Mouse (Mus musculus) intestine, embryonic 14.5 days (tissue): Measurements from ENCODE around the gene Hnrnph1. TPM values are rescaled to one million over a fixed set of nuclear protein-coding genes. Genes with fewer than 3 reads are reported as not detected.

Experiments
- ATAC-seq: fragments of 200-750 bp; cut with Nextera tagmentation; replicated peaks from 2 replicates; pipeline ENCODE4 v1.8.0; 2017; ENCODE audit warnings: low read depth, moderate number of reproducible peaks, moderate TSS enrichment, moderate library complexity; ENCODE audit not compliant: low FRiP score, low TSS enrichment
- DNase-seq: peaks from one replicate; pipeline ENCODE4 v3.0.0-alpha.2; 2018; ENCODE audit warnings: low spot score
- H3K27ac ChIP-seq: fragments of 300-500 bp; sonication (generic); 2 replicates; pipeline ENCODE4 v1.5.1; 2014; ENCODE audit warnings: low read depth, mild to moderate bottlenecking, control low read depth
- H3K27me3 ChIP-seq: fragments of 300-500 bp; sonication (generic); replicated peaks from 2 replicates; pipeline ENCODE4 v1.6.1; 2014; ENCODE audit warnings: low read length, control low read depth; ENCODE audit not compliant: control insufficient read depth, insufficient read depth
- H3K36me3 ChIP-seq: fragments of 300-500 bp; sonication (generic); 2 replicates; pipeline ENCODE4 v1.6.1; 2014; ENCODE audit warnings: low read length, control low read depth; ENCODE audit not compliant: control insufficient read depth, insufficient read depth
- H3K4me1 ChIP-seq: fragments of 300-500 bp; sonication (generic); replicated peaks from 2 replicates; pipeline ENCODE4 v1.6.1; 2014; ENCODE audit warnings: low read length, control low read depth, mixed read lengths; ENCODE audit not compliant: control insufficient read depth, insufficient read depth
- H3K4me2 ChIP-seq: fragments of 300-500 bp; sonication (generic); 2 replicates; pipeline ENCODE4 v1.6.1; 2014; ENCODE audit warnings: low read length
- H3K4me3 ChIP-seq: fragments of 300-500 bp; sonication (generic); 2 replicates; pipeline ENCODE4 v1.5.1; 2014; ENCODE audit warnings: low read depth, low read length, control low read depth, mixed read lengths
- H3K9ac ChIP-seq: fragments of 300-500 bp; sonication (generic); 2 replicates; pipeline ENCODE4 v1.6.1; 2014; ENCODE audit warnings: mild to moderate bottlenecking, low read length
- H3K9me3 ChIP-seq: fragments of 300-500 bp; sonication (generic); 2 replicates; pipeline ENCODE4 v1.6.1; 2016; ENCODE audit warnings: low read length, control low read depth; ENCODE audit not compliant: control insufficient read depth
- WGBS: fragments of 180-500 bp; shearing (Covaris S2); extraction: QIAGEN DNeasy Blood & Tissue Kit; methylation state at CpG from one replicate; pipeline ENCODE4 v1.1.7; 2014; 5-methylcytosine and 5-hydroxymethylcytosine counted together
- polyA plus RNA-seq: library from polyadenylated mRNA; unstranded; fragments of >200 nt; fragmentation: Nextera tagmentation; extraction: Ambion mirVana; gene quantifications from 2 replicates; pipeline ENCODE4 v1.2.1, GENCODE M21; 2014

The Hnrnph1 gene
- polyA plus RNA-seq, result 411 and 475 TPM in 2 replicates

DNA sequence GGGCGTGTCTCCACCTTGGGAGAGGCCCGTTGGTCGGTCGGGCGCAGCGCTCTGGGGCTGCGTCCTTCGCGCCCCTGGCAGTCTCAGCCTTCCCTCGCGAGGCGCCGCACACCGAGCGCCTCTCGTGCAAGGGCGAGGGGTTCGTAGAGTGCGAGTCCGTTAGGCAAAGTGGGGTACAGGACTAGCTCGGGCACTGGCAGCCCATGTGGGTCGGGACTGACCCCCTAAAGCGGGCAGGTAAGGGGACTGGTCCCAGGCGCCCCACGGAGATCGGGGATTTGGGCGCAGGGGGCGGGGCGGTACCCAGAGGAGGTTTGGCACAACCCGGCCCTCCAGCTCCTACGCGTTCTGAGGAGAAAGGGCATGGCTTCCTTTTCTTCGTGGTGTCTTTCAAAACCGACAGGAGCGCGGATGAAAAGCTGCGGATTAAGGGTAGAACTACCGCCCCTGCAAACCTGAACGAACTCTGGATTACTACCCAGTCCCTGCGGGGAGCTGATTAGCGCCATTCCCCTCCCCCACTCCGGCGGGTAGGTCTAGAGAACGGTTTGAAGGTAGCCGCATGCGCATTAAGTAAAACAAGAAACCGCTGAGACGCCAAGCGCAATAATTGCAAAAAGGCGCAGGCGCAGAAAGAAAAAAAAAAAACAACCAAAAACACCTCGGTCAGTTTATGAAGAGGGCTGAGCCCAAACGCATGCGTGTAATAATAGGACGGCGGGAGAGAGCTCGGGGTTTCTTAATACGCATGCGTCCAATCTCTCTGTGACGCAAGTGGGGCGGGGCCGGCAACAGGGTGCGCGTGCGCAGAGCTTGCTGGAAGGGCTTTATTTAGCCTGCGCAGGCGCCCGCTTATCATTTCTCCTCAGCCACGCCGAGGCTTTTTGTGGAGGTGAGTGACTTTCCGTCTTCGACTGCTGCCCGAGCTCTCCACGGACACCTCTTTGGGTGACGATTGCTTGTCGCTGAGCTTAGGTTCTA, at the start of gene Hnrnph1:
TSS of gene Hnrnph1 (plus strand) at position 80 of the 981 bp plus-strand sequence.
- ATAC-seq (peak; percentile 90), DNase-seq (peak; percentile 99)
- Histone ChIP-seq H3K4me3 (peak within 1 kb of the TSS; percentile 68), H3K4me2 (peak within 1 kb of the TSS; percentile 91), H3K9me3 (no peaks in the 10 kb centered on the region), H3K27me3 (no peaks in the 10 kb centered on the region), H3K27ac (peak within 1 kb of the TSS; percentile 99), H3K36me3 (peaks cover 27% of the 10 kb centered on the region), H3K9ac (peak within 1 kb of the TSS; percentile 86), H3K4me1 (peaks cover 20% of the 10 kb centered on the region)
- under 1% methylated on average over 76 of the region's 76 CpGs for WGBS

DNA sequence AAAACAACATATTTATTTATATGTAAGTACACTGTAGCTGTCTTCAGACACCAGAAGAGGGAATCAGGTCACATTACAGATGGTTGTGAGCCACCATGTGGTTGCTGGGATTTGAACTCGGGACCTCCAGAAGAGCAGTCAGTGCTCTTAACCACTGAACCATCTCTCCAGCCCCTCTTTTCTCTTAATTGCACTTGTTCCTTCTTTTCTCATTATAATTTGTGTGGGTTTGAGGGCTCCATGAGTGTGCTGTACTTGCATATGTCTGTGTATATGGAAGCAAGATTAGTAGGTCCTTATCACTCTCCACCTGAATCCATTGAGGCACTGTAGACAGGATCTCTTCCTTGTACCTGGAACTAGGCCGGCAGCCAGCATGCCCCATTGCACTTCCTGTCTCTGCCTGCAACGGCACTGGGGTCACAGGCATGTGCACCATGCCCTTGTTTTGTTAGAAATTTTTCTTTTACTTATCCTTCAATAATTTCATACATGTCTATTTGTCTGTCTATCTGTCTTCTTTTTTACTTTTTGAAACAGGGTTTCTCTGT, 48.6 kb upstream of the Hnrnph1 start:
- WGBS, result 85% methylated on average over 3 of the region's 3 CpGs
- Histone ChIP-seq H3K9ac (no peak overlapping the region), H3K27ac (no peak overlapping the region), H3K36me3 (no peaks in the 10 kb centered on the region), H3K9me3 (no peaks in the 10 kb centered on the region), H3K4me3 (no peak overlapping the region), H3K4me1 (peaks cover 15% of the 10 kb centered on the region), H3K4me2 (no peak overlapping the region), H3K27me3 (no peaks in the 10 kb centered on the region)
- no peak for ATAC-seq
- DNase-seq, result peak; percentile 38

DNA sequence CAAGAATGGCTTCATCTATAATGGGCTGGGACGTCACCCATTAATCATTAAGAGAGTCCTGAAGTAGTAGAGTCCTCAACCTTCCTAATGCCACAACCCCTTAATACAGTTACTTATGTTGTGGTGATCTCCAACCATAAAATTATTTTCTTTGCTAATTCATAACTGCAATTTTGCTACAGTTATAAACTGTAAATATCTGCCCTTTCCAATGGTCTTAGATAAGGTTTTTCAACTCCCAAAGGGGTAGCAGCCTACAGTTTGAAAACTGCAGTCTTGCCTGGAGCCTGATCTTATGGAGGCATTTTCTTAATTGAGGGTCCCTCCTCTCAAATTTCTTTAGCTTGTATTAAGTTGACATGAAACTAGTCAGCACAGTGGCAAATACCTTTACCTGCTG, 47.4 kb upstream of the Hnrnph1 start:
- Histone ChIP-seq H3K27me3 (no peaks in the 10 kb centered on the region), H3K9ac (no peak overlapping the region)
- WGBS, result 89% methylated on average over 1 of the region's 1 CpGs

DNA sequence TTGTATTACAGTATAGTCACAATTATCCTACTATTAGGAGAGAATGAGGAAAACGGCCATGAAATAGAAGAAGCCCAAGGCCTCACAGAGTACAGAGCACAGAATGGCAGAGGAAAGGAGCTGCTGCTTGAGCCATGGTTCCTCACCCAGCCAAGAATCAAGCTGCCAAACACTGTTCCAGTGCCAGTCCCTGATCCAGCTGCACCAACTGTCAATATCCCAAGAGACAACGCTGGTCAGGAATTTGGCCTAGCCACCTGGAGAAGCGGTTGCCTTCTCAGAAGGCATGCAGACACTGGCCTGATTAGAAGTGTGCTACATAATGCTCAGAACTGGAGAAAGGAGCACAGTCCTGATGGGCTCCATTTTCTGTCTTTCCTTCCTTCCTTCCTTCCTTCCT, 43.6 kb upstream of the Hnrnph1 start:
- WGBS, result 88% methylated on average over 3 of the region's 3 CpGs
- no peak overlapping the region for H3K4me2 ChIP-seq

More for the DNA sequence above, 47.4 kb upstream of the Hnrnph1 start:
- peaks cover 5% of the 10 kb centered on the region for H3K4me1 ChIP-seq
- no peaks in the 10 kb centered on the region for H3K9me3 ChIP-seq
- H3K4me2 ChIP-seq, result no peak overlapping the region
- no peak overlapping the region for H3K27ac ChIP-seq
- H3K4me3 ChIP-seq, result no peak overlapping the region
- no peak for DNase-seq
- no peak for ATAC-seq
- no peaks in the 10 kb centered on the region for H3K36me3 ChIP-seq

DNA sequence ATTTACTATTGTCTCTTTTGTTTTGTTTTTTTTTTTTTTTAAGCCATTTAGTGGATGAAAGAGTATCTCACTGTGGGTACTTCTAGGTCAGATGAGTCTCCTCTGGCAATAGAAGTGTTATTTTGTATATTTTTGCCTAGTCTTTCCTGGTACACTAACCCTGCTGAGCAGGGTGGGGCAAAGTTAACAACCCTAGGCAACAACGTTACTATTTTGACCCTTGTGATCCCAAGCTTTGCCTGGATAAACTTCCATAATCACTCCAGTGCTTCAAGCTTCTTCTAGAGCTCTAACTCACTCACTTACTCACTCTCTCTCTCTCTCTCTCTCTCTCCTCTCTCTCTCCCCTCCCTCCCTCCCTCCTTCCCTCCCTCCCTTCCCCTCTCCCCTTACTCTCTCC, 40.7 kb upstream of the Hnrnph1 start:
- Histone ChIP-seq H3K36me3 (no peaks in the 10 kb centered on the region), H3K9ac (no peak overlapping the region), H3K27me3 (no peaks in the 10 kb centered on the region), H3K4me3 (no peak overlapping the region), H3K27ac (no peak overlapping the region), H3K4me2 (no peak overlapping the region), H3K9me3 (no peaks in the 10 kb centered on the region), H3K4me1 (no peaks in the 10 kb centered on the region)
- WGBS, result 33% methylated on average over 1 of the region's 1 CpGs
- DNase-seq, result no peak
- no peak for ATAC-seq

More for the DNA sequence above, 43.6 kb upstream of the Hnrnph1 start:
- Histone ChIP-seq H3K4me3 (no peak overlapping the region), H3K9me3 (no peaks in the 10 kb centered on the region), H3K27me3 (no peaks in the 10 kb centered on the region), H3K4me1 (no peaks in the 10 kb centered on the region), H3K27ac (no peak overlapping the region), H3K36me3 (no peaks in the 10 kb centered on the region), H3K9ac (no peak overlapping the region)
- no peak for DNase-seq
- ATAC-seq, result no peak

DNA sequence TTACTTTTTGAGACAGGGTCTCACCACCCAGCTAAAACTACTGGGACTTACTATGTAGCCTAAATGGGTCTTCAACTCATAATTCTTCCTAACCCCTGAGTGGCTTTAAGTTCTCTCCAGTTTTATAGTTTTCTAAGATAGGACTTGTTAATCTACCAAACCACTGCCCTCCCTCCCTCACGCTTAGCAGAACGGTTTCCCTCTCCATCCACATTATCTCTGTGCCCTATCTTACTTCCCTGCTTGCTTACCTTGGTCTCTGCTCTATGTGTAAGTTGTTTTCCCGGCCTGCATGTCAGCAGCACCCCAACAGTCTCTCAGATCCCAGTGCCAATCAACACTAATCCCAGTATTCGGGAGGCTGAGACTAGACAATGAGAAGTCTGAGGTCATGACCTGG, 39.9 kb upstream of the Hnrnph1 start:
- DNase-seq (no peak), ATAC-seq (no peak)
- no peaks in the 10 kb centered on the region for H3K36me3 ChIP-seq
- H3K4me2 ChIP-seq, result no peak overlapping the region
- no peaks in the 10 kb centered on the region for H3K9me3 ChIP-seq
- H3K27ac ChIP-seq, result no peak overlapping the region
- H3K4me3 ChIP-seq, result no peak overlapping the region
- H3K9ac ChIP-seq, result no peak overlapping the region
- WGBS, result 64% methylated on average over 4 of the region's 4 CpGs
- H3K27me3 ChIP-seq, result no peaks in the 10 kb centered on the region
- no peaks in the 10 kb centered on the region for H3K4me1 ChIP-seq

DNA sequence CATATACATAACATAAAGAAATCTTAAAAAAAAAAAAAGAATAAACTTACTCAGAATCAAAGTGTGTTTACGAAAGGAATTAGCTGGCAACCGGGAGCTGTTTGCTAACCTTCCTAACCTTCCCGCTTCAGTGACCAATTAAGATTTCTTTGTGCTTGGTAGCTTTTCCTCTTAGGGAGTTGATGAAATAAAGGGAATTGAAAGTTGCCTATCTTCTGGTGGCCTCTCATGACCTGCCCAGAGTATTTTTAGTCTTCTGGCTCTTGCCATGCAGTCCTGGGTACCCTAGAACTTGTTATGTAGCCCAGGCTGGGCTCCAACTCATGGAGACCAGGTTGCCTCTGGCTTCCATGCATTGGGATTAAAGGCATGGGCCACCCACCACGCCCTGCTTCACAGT, 31.3 kb upstream of the Hnrnph1 start:
- Histone ChIP-seq H3K4me2 (no peak overlapping the region), H3K9ac (no peak overlapping the region), H3K9me3 (no peaks in the 10 kb centered on the region), H3K27me3 (no peaks in the 10 kb centered on the region), H3K4me3 (no peak overlapping the region), H3K4me1 (no peaks in the 10 kb centered on the region), H3K36me3 (no peaks in the 10 kb centered on the region), H3K27ac (no peak overlapping the region)
- ATAC-seq (no peak), DNase-seq (no peak)
- WGBS, result 75% methylated on average over 4 of the region's 4 CpGs

DNA sequence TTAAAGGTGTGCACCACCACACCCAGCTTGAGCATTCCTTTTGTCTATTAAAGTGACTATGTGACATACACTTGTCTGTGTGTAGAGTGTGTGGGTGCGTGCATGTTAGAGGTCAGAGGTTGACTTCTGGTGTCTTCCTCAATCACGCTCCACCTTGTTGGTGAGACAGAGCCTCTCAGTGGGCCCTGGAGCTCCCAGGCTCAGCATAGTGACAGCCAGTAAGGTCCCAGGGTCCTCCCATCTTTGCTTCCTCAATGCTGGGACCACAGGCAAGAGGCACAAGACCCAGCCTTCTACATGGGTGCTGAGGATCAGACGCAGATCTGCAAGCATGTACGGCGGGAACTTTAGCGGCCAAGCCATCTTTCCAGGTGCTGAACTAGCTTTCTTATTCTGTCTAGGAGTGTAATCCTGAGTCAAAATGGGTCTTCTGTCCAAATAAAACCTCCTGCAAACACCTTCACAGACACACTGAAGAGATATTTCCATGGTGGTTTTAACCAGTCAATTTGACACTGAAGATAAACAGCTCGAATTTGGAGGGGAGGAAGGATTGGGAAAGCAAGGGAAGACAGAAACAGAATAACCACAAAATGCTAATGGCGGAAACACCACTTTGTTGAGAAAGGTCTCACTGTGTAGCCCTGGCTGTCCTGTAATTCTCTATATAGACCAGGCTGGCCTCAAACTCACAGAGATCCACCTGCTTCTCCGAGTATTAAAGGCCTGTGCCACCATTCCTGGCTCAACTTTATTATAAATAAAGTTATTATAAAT, 30.3 kb upstream of the Hnrnph1 start:
- Histone ChIP-seq H3K4me3 (no peak overlapping the region), H3K27me3 (no peaks in the 10 kb centered on the region), H3K36me3 (no peaks in the 10 kb centered on the region), H3K9me3 (no peaks in the 10 kb centered on the region), H3K4me2 (no peak overlapping the region), H3K4me1 (no peaks in the 10 kb centered on the region), H3K9ac (no peak overlapping the region), H3K27ac (no peak overlapping the region)
- WGBS, result 84% methylated on average over 9 of the region's 9 CpGs
- DNase-seq (no peak), ATAC-seq (no peak)
